Mouse (Mus musculus) urinary bladder, postnatal 4 days (tissue): Measurements from ENCODE around the gene Osbpl6.
"Not testable (repeated sequence)": the region's sequence is repeated elsewhere in the genome, so short reads cannot be mapped to it uniquely, and the experiment has no call there.

Experiments used
- DNase-seq, 2 experiments: peaks; one replicate each; pipeline ENCODE4 v3.0.0; 2021 to 2022; ENCODE audit warnings: low spot score in 2 of 2

Gene Osbpl6

GRCm38 (mm10) chr2:76566933-76567551, 160.7 kb downstream of the Osbpl6 start:
- no peak for DNase-seq

GRCm38 (mm10) chr2:76571543-76571942, 165.2 kb downstream of the Osbpl6 start:
- no peak for DNase-seq

DNA sequence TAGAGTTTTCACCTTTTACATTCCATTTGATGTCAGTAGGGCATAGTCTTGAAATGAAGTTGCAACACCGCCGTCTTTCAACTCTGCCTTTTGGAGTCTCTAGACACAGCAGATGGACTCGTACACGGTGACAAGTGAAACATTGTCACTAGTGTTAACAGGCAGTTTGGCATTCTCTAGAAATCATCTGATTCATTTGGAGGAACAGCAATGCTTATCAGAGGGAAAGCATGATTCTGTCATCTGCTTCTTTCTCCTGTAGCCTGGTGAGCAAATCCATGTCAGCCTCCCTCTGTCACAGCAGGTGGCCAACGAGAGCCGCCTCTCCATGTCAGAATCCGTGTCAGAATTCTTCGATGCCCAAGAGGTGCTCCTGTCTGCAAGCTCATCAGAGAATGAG, 172.6 kb downstream of the Osbpl6 start:
- DNase-seq: no peak

DNA sequence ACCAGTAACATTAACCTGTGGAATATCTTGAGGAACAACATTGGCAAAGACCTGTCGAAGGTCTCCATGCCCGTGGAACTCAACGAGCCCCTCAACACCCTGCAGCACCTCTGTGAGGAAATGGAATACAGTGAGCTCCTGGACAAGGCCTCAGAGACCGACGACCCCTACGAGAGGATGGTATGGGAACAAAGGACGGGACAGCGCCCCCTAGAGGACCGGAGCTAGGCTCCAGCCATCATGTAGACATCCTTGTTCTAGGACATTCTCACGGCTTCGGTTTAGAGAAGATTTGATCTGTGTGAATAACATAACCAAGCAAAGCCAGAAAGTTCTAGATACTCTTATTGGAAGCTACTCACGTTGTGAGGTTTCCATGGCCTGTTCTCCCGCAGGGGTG, 178.8 kb downstream of the Osbpl6 start:
- no peak for DNase-seq

DNA sequence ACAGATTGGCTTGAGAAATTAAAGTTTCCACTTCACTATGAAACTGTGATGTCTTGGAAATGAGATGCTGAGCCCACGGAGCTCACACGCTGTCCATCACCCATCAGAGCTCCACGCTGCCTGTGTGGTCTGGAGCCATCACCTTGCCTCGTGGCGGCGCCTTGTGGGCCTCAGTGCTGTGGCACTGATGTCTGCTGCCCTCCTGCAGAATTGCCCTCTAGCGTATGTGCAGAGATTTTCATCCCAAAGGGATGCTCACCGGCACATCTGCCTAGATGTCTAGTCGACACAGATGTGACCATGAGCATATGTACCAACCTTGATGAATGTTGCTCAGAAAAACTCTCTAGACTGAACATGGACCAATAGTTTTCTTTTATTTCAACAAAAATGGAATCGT, 180.6 kb downstream of the Osbpl6 start:
- no peak for DNase-seq

DNA sequence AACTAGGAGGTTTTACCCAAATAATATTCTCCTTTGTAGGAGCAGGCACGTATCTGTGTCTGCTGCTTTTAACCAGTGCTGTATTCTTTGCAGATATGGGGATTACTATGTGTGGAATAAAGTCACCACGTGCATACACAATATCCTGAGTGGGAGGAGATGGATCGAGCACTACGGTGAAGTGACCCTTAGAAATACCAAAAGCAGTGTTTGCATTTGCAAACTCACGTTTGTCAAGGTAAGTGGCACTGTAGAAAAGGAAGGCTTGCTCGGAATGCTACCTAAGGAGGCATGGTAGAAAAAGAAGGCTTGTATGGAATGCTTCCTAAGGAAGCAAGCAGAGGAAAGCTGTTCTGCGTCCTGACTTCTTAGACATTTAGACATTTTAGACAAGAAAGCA, 183.9 kb downstream of the Osbpl6 start:
- DNase-seq: no peak

DNA sequence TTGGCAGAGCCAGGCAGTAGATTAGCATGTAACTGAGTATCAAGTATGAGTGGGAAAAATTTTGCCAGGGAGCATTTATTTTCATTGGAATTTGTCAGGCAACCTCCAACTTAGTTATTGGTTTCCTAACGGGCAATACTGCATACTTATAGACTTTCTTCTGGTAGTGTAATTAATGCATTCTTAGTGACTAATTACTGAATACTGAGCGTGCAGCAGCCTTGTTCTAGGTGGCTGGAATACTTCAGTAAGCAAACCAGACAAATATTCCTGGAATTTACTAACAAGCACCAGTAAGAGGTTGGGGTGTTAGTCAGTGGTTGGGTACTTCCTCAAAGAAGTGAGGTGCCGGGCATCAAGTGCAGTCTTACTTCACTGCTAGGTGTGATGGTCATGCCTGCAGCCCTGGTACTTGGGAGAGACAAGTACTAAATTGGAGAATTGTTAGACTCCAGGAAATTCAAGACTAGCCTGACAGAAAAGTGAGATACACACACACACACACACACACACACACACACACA, 186.2 kb downstream of the Osbpl6 start:
- DNase-seq: no peak

- no peak for DNase-seq
These were observed 191.2 kb downstream of the Osbpl6 start for GRCm38 (mm10) chr2:76597521-76597920.

DNA sequence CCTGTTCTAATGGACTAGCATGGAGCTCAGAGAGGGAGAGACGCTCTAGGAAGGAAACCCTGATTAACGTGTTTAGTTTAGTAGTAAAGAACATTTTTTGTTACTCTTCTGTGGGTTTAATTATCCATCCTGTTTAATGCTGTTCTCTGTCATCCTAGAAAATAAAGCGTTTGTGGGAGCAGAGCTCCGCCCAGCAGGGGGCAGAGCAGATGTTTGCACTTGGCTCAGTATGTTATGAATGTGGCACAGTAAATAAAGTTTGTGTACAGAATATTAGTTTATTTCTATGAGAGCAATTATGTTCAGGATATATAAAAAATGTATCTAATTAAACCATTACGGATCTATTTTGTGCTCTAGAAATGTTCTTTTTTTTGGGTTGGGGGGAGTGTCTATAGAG, 192.9 kb downstream of the Osbpl6 start:
- DNase-seq: no peak

DNA sequence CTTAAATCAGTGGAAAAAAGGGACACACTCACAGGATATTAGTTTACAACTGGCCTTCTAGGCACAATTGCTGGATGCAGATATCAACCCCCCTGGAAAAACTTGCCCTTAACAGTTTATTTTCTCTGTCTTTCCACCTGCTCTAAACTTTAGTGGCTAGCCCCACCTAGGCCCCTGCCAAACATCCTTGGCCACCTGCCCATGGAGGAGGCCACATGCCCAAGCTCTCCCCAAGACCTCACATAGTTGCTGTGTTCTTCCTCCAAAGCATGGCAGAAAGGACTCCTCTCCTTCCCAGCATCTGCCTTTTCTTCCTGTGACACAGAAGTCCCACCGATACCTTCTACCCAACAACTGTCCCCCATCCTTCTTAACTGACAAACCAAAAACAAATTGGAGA, 195.9 kb downstream of the Osbpl6 start:
- DNase-seq: no peak

- DNase-seq: no peak
These were observed 200.4 kb downstream of the Osbpl6 start for GRCm38 (mm10) chr2:76606704-76607103.

DNA sequence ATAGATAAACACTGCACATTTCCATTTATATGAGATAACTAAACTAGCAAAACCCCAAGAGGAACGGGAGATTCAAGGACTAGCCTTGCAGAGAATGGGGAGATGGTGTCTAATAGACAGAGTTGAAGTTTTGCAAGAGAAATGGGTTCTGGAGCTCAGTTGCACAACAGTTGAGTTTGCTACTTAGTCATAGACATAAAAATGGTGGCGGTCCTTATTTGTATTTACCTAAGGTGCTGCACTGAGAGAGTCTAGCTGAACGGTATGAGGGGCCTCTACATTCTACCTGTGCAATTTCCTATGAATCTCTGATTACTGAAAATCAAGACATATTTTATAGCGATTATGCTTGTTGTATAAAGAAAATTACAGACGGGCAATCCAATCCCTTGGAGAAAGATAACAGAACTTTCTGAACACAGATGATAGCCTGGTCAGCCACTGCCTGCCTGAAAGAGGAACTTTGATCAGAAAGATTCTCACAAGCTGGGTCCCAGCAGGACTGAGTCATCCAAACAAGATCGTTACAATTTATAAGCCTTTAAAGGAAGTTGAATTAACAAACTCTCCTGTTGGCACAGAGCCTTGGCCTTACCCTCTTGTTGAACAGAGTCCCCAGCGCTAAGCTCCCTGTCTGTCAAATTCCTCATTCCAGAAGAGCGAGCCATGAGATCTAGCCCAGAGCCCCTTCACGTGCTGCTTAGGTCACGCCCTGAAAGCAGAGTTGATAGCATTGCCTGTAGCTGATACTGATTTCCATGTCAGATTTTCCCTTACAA, 204.2 kb downstream of the Osbpl6 start:
- no peak for DNase-seq

GRCm38 (mm10) chr2:76611996-76612395, 205.7 kb downstream of the Osbpl6 start:
- no peak for DNase-seq

DNA sequence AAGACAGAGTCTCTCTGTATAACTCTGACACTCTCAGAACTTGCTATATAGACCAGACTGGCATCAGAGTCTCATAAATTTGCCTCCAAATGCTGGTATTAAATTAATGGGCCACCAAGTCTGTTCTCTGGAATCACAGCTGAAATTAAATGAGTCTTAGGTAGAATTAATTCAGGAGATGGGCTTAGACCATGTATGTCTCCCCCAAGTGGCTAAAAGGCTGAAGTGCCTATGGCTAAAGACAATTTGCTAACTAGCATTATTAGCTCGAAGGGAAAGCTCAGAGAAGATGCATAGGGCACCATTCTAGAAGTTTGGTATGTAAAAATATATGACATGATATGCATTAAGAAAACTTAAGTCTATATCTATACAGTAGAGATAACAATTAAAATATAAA, 211.8 kb downstream of the Osbpl6 start:
- DNase-seq: no peak

DNA sequence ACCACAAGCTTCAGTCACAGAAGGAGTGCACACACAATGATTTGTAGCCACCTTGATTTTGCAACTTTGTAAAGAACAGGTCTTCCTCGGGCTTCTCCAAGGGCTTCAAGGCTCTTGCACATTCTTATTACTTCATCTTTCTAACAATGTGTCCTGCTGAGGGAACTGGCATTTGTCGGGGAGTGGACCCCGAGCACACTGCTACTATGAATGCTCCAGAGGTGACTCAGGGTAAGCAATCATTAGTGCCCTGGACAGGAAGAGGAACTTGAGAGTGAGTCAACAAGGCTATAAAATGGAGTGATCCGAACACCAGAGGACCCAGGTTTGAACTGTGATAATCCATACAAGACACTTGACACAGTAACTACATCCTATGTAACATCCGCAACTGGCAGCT, 213.9 kb downstream of the Osbpl6 start:
- no peak for DNase-seq

DNA sequence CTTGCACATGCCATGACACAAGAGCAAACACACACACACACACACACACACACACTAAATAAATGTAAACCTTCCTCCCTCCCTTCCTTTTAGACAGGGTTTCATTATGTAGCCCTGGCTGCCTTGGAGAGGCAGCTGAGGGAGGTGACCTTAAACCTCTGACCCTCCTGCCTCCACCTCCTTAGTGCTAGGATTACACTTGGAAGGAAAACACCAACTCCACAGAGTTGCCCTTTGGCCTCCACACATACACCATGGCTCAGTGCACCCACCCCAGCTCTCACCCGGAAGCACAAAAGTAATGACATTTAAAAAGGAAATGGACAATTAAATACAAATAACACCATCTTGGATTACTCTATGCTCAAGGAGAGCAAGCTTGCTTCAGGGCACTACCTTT, 215.4 kb downstream of the Osbpl6 start:
- no peak for DNase-seq

DNA sequence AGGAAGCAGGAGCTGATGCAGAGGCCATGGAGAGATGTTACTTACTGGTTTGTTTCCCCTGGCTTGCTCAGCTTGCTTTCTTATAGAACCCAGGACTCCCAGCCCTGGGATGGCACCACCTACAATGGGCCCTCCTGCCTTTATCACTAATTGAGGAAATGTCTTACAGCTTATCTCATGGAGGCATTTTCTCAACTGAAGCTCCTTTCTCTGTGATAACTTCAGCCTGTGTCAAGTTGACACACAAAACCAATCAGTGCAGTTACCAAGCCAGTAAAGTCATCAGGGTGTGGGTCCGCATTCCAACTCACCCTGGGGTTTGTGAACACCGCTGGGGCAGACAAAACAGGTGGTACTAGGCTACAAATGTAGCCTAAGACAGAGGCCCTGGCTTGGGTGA, 216.0 kb downstream of the Osbpl6 start:
- not testable (repeated sequence) for DNase-seq

DNA sequence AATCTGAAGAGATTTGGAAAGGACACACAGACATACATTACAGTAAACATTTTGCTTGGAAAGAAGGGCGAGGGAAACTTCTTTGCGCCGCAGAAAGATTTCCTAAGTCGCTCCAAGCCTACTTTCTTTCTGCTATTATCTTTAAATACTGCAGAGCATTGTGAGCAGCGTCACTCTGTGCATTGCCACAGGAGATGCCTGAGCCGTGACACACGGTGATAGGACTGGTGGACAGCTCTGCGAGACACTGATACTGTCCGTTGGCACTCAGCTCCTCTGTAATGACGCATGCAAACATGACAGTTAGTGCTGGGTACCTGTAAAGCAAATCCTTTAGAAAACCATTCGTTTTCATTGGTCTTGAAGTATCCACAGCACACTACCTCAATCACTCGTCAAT, 224.0 kb downstream of the Osbpl6 start:
- no peak for DNase-seq

DNA sequence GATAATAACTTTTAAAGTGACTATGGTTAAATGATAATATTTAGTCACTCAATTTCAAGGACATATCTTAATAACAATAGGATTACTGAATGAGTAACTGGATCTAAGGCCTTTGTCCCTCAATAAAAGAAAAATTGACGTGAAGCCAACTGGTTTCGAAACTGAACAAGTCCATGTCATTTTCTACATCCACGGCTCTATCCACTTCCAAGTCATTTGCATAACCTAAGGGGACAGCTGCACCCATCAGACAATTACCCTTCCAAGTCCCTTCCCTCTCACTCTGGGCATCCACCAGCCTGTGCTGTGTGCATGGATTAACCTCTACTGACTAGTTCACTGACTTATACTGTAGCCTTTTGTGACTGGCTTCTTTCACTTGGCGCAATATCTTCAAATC, 225.3 kb downstream of the Osbpl6 start:
- DNase-seq: no peak

DNA sequence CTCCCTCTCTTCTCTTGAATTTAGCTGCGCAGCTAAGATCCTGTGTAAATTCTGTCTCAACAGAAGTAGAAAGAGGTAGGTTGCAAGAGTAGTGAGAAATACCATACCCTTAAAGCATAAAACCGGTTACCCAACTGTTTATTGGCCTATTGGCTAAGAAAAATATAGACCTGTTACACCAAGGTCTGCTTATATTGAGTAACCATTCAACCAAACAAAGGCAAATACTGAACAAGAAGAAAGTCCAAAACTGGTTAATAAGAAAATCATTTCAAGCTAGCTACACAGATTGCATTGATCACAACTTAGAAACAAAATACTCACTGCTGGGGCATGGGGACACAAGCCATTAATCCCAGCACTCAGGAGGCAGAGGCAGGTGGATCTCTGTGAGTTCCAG, 233.3 kb downstream of the Osbpl6 start:
- DNase-seq: no peak

- no peak for DNase-seq
These were observed 237.5 kb downstream of the Osbpl6 start for GRCm38 (mm10) chr2:76643801-76644200.

DNA sequence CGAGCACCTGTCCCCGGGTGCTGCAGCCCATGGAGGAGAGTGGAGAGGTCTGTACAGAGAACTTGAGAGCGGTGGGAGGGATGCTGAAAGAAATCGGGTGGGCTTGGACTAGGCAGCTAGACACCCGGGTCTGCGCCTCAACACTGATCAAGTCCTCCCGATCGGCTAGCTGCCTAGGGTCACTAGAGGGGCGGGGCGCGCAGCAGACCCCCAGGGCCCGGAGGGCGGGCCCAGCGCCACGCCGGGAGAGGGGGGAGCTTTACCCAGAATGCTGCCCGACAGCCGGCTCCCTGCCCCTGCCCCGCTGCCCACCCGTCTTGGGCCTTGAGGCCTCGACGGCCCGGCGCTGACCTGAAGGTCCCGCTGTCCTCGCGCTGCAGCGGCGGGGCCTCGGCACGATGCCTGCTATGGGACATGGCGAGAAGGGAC, 241.1 kb downstream of the Osbpl6 start:
- DNase-seq: no peak

DNA sequence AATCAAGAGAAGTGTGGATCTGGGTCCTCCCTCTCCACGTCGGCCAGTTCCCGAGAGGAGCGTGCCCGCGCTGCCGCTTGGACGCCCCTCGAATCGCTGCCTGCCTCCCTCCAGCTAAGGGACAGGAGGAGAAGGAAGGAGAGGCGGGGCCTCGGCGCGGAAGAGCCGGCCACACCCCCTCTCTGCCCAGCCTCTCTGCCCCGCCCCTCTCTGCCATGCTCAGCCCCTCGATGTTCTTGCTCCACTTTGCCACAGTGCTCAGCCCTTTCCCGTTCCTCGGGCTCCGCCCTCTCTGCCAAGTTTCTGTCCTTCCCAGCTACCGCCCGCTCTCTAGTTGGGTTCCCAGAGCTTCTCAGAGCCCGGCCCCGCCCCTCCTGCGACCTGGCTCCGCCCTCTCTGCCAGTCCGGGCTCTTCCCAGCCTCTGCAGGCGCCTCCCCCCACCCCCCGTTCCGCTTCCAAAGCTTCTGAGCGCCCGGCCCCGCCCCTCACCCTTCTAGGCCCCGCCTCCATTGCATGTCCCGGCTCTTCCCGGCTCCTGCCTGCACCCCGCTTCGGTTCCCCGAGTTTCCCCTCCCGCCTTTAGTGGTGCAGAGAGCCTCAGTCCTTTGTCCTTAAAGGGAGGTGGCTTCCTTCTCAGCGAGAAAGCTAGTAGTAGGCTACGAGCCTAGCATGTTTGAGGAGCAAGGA, 241.7 kb downstream of the Osbpl6 start, which contains the start of the genes Prkra and Pjvk:
Gene Prkra, minus strand, starts transcription at position 133 of the 688 bp plus-strand sequence.
Gene Pjvk, plus strand, starts transcription at position 594 of the 688 bp plus-strand sequence.
- peak; percentile 95 to 97 for DNase-seq
